Mouse (Mus musculus) lung, embryonic 15.5 days (tissue): ENCODE results near the gene Txnip. TPM values are rescaled to one million over a fixed set of nuclear protein-coding genes. Genes with fewer than 3 reads are reported as not detected.

Source experiments
- ATAC-seq: fragments of 200-750 bp; cut with Nextera tagmentation; 2 replicates; pipeline ENCODE4 v1.8.0; 2017; ENCODE audit warnings: moderate number of reproducible peaks, borderline replicate concordance; ENCODE audit not compliant: low FRiP score, low TSS enrichment; ENCODE audit errors: extremely low read depth
- H3K27ac ChIP-seq: fragments of 300-500 bp; sonication (generic); 2 replicates; pipeline ENCODE4 v1.5.1; 2015; ENCODE audit warnings: moderate library complexity, mild to moderate bottlenecking, inconsistent platforms
- H3K27me3 ChIP-seq: fragments of 300-500 bp; sonication (generic); 2 replicates; pipeline ENCODE4 v1.6.1; 2015; ENCODE audit warnings: inconsistent platforms
- H3K36me3 ChIP-seq: fragments of 300-500 bp; sonication (generic); 2 replicates; pipeline ENCODE4 v1.6.1; 2015; ENCODE audit warnings: inconsistent platforms
- H3K4me1 ChIP-seq: fragments of 300-500 bp; sonication (generic); 2 replicates; pipeline ENCODE4 v1.6.1; 2015; ENCODE audit warnings: inconsistent platforms
- H3K4me2 ChIP-seq: fragments of 300-500 bp; sonication (generic); 2 replicates; pipeline ENCODE4 v1.6.1; 2015; ENCODE audit warnings: inconsistent platforms, mild to moderate bottlenecking, moderate library complexity
- H3K4me3 ChIP-seq: fragments of 300-500 bp; sonication (generic); 2 replicates; pipeline ENCODE4 v1.5.1; 2015; ENCODE audit warnings: mild to moderate bottlenecking, inconsistent platforms
- H3K9ac ChIP-seq: fragments of 300-500 bp; sonication (generic); 2 replicates; pipeline ENCODE4 v1.6.1; 2015; ENCODE audit warnings: inconsistent platforms
- H3K9me3 ChIP-seq: fragments of 300-500 bp; sonication (generic); 2 replicates; pipeline ENCODE4 v1.6.1; 2016; ENCODE audit warnings: inconsistent platforms
- WGBS: fragments of 180-500 bp; shearing (Covaris S2); methylation state at CpG from one replicate; pipeline ENCODE4 v1.1.7; 2015; 5-methylcytosine and 5-hydroxymethylcytosine counted together
- polyA plus RNA-seq: library from polyadenylated mRNA; unstranded; fragments of >200 nt; fragmentation: Nextera tagmentation; extraction: Ambion mirVana; gene quantifications from 2 replicates; pipeline ENCODE4 v1.2.1, GENCODE M21; 2015

Gene Txnip
- polyA plus RNA-seq, 1 experiment from 2014 or later, result 141 TPM

GRCm38 (mm10) chr3:96571896-96572698 is 14.3 kb downstream of the Txnip start:
- Histone ChIP-seq H3K36me3 (no peaks in the 10 kb centered on the region), H3K27me3 (no peaks in the 10 kb centered on the region), H3K4me2 (no peak overlapping the region), H3K4me3 (no peak overlapping the region), H3K9ac (no peak overlapping the region), H3K9me3 (no peaks in the 10 kb centered on the region), H3K4me1 (peaks cover 34% of the 10 kb centered on the region), H3K27ac (peak overlapping the region; percentile 52; the same call in 1 of the 2 replicates)
- ATAC-seq, result no peak
- WGBS, result 70% methylated on average over 16 of the region's 16 CpGs

DNA sequence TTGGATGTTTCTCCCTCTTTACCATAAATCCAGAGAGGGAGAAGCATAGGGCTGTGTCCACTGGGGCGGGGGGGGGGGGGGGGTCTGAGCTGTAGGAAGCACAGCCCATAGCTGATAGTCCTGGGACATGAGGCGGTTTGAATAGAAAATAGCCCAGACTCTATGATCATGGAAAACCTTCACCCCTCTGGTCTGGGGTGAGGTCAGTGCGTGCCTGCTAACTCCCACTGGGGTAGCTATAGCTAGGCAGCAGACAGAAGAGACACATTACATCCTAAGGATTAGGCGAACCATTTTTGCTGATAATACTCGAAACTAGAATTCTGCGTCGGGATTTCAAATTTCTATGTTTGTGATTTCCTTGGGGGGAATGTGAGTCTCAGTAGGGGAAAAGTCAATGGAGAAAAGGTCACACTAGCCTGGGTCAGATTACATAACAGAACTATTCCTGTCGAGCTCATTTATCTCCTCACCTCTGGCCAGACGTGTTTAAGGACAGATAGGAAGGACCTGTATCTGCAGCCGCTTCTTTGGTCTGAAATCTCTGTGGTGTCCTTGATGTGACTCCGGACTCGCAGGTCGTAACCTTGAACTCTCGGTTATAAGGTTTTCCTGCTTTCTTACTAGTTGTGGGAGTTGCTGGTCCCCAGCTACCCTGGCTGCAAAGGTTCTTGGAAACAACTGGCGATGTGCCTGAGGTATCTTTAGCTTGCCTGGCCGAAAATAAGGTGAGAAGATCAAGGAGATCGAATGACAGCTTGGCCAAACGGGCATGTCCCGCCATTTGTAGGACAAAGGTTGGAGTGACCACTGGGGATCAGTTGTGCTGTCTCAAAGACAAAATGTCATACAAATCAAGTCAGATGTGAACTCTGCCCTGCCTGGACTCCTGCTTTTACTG is 16.1 kb downstream of the Txnip start:
- Histone ChIP-seq H3K9me3 (no peaks in the 10 kb centered on the region), H3K4me3 (no peak overlapping the region), H3K9ac (no peak overlapping the region), H3K4me2 (no peak overlapping the region), H3K27me3 (no peaks in the 10 kb centered on the region), H3K27ac (no peak overlapping the region), H3K4me1 (peaks cover 38% of the 10 kb centered on the region), H3K36me3 (no peaks in the 10 kb centered on the region)
- no peak for ATAC-seq
- WGBS, result 67% methylated on average over 18 of the region's 19 CpGs

DNA sequence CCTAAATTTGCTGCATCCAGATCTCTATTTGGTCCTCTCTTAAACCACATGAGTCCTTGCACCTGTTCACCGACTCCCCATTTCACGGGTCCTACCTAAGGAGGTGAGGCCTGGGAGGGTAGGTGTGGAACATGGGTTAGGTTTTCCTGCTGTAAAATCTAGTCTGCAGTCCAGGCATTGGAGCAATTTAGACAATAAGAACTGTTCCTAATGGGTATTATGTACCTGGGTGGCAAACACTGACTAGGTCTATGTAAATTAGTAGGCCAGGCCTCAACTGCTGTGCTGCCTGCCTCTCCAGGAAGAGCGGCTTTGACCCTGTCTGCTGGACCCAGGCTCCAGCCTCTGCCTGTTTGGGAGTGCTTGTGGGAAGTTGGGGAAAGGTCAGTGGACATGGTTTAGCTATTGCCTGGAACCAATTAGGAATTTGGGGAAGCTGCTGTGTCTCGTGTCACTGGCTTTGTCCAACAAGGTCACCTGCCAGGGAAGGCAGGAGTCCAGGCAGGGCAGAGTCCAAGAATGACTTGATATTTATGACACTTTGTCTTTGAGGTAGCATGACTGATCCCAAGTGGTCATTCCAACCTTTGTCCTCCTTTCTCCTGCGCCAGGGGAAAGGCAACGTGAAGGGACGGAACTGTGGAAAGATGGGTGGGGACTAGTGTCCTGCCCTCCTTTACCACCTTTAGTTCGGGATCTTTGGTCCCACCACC is 17.7 kb downstream of the Txnip start:
- no peak for ATAC-seq
- H3K9me3 ChIP-seq, result no peaks in the 10 kb centered on the region
- H3K27ac ChIP-seq, result peak overlapping the region; percentile 96
- H3K9ac ChIP-seq, result no peak overlapping the region
- H3K36me3 ChIP-seq, result no peaks in the 10 kb centered on the region
- H3K4me2 ChIP-seq, result no peak overlapping the region
- 87% methylated on average over 8 of the region's 8 CpGs for WGBS
- no peaks in the 10 kb centered on the region for H3K27me3 ChIP-seq
- H3K4me3 ChIP-seq, result no peak overlapping the region
- H3K4me1 ChIP-seq, result peaks cover 36% of the 10 kb centered on the region

DNA sequence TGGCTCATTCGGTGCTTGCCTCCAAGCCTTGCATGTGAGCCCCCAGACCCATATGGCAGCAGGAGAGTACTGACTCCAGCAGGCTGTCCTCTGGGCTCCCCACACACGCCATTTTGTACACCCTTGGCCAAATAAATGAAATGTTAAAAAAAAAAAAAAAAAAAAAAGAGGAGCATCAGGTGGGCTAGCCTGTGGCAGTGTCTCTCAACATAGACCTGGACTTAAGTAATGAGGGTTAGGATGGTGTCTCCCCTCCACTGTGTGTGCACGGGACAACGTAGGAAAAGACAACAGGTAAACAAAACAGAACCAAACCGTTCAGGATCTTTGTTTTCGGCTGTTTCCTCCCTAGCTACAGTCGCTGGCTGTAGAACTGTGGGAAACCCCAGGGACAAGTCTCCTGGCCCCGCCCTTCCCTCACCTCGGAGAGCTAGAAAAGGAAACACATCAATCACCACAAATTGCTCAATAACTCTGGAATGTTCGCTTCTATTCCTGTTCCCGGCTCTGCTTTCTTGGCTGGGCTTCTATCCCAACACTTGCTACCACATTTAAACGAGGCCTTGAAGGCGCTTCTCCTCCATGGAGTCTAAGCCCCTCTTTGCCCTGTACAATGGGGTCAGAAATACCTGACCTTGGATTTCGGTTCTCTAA is 18.4 kb downstream of the Txnip start:
- Histone ChIP-seq H3K4me1 (peaks cover 38% of the 10 kb centered on the region), H3K36me3 (no peaks in the 10 kb centered on the region), H3K9me3 (no peaks in the 10 kb centered on the region), H3K27ac (peak overlapping the region; percentile 96), H3K27me3 (no peaks in the 10 kb centered on the region), H3K4me2 (peak overlapping the region; percentile 52), H3K9ac (peak overlapping the region; percentile 0; the same call in 1 of the 2 replicates), H3K4me3 (peak overlapping the region; percentile 18)
- ATAC-seq, result peak; percentile 46
- WGBS, result 27% methylated on average over 14 of the region's 14 CpGs

GRCm38 (mm10) chr3:96576690-96577541 is 19.2 kb downstream of the Txnip start, which contains the start of gene Gm16253:
Gm16253 (plus strand) TSS chr3:96576984.
- H3K36me3 ChIP-seq, result no peaks in the 10 kb centered on the region
- ATAC-seq, result peak; percentile 88
- peak within 1 kb of the TSS; percentile 18 for H3K4me3 ChIP-seq
- no peaks in the 10 kb centered on the region for H3K27me3 ChIP-seq
- peak within 1 kb of the TSS; percentile 52 for H3K4me2 ChIP-seq
- H3K9me3 ChIP-seq, result no peaks in the 10 kb centered on the region
- peak within 1 kb of the TSS; percentile 96 for H3K27ac ChIP-seq
- peak within 1 kb of the TSS; percentile 0; the same call in 1 of the 2 replicates for H3K9ac ChIP-seq
- peaks cover 35% of the 10 kb centered on the region for H3K4me1 ChIP-seq
- WGBS, result 19% methylated on average over 17 of the region's 17 CpGs

- H3K4me3 ChIP-seq, result no peak overlapping the region
- H3K4me1 ChIP-seq, result peaks cover 33% of the 10 kb centered on the region
- H3K27ac ChIP-seq, result peak overlapping the region; percentile 96
- H3K27me3 ChIP-seq, result no peaks in the 10 kb centered on the region
- no peaks in the 10 kb centered on the region for H3K36me3 ChIP-seq
- no peak overlapping the region for H3K9ac ChIP-seq
- no peaks in the 10 kb centered on the region for H3K9me3 ChIP-seq
- no peak for ATAC-seq
- WGBS, result 63% methylated on average over 4 of the region's 4 CpGs
- H3K4me2 ChIP-seq, result peak overlapping the region; percentile 52
Observed at GRCm38 (mm10) chr3:96577566-96577965, 19.8 kb downstream of the Txnip start.

GRCm38 (mm10) chr3:96578561-96579238 is 20.9 kb downstream of the Txnip start:
- Histone ChIP-seq H3K4me1 (peaks cover 33% of the 10 kb centered on the region), H3K36me3 (no peaks in the 10 kb centered on the region), H3K27ac (no peak overlapping the region), H3K9ac (no peak overlapping the region), H3K27me3 (no peaks in the 10 kb centered on the region), H3K9me3 (no peaks in the 10 kb centered on the region), H3K4me3 (no peak overlapping the region), H3K4me2 (no peak overlapping the region)
- no peak for ATAC-seq
- WGBS, result 77% methylated on average over 12 of the region's 12 CpGs

DNA sequence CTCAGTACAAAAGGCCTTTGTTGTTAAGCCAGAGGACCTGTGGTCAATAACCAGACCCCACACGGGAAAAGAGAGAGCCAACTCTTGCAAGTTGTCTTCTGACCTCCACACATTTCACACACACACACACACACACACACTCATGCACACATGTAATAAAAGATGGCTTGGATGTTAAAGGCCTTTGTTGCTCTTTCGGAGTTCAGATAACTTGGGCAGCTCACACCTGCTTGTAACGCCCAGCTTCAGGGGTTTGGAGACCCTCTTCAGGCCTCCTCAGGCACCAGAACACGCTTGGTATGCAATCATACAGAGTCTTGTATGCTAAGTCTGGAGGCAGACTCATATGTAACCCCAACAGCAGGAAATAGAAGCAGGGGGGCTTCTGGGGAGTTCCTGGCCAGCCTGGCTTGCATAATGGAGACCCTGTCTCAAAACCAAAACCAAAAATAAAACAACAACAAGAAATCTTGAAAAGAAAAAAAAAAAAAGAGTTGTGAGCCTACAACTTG is 21.5 kb downstream of the Txnip start:
- no peak for ATAC-seq
- WGBS, result 64% methylated on average over 4 of the region's 4 CpGs
- no peaks in the 10 kb centered on the region for H3K36me3 ChIP-seq
- peaks cover 30% of the 10 kb centered on the region for H3K4me1 ChIP-seq
- no peak overlapping the region for H3K4me2 ChIP-seq
- H3K9ac ChIP-seq, result no peak overlapping the region
- H3K4me3 ChIP-seq, result no peak overlapping the region
- no peaks in the 10 kb centered on the region for H3K27me3 ChIP-seq
- no peaks in the 10 kb centered on the region for H3K9me3 ChIP-seq
- no peak overlapping the region for H3K27ac ChIP-seq

GRCm38 (mm10) chr3:96579885-96580454 is 22.2 kb downstream of the Txnip start:
- H3K4me1 ChIP-seq, result peaks cover 30% of the 10 kb centered on the region
- ATAC-seq, result peak; percentile 59; the same call in 1 of the 2 replicates
- WGBS, result 10% methylated on average over 16 of the region's 16 CpGs

GRCm38 (mm10) chr3:96581141-96581540 is 23.4 kb downstream of the Txnip start:
- ATAC-seq, result no peak
- H3K9ac ChIP-seq, result no peak overlapping the region
- H3K4me1 ChIP-seq, result peaks cover 21% of the 10 kb centered on the region
- H3K4me2 ChIP-seq, result no peak overlapping the region
- WGBS, result 53% methylated on average over 6 of the region's 6 CpGs
- H3K4me3 ChIP-seq, result no peak overlapping the region
- no peaks in the 10 kb centered on the region for H3K36me3 ChIP-seq
- H3K27me3 ChIP-seq, result no peaks in the 10 kb centered on the region
- no peaks in the 10 kb centered on the region for H3K9me3 ChIP-seq
- no peak overlapping the region for H3K27ac ChIP-seq

More at GRCm38 (mm10) chr3:96579885-96580454, 22.2 kb downstream of the Txnip start:
- peak overlapping the region; percentile 46 for H3K4me2 ChIP-seq
- H3K27ac ChIP-seq, result no peak overlapping the region
- no peaks in the 10 kb centered on the region for H3K9me3 ChIP-seq
- no peaks in the 10 kb centered on the region for H3K36me3 ChIP-seq
- H3K27me3 ChIP-seq, result no peaks in the 10 kb centered on the region
- no peak overlapping the region for H3K4me3 ChIP-seq
- H3K9ac ChIP-seq, result no peak overlapping the region
